Mouse (Mus musculus) liver, postnatal 0 days (tissue): ENCODE measurements at regions not wholly inside any gene's neighbourhood (a gene's known extent, or its start where the extent isn't known, plus 50 kb on each side); places are given as distances from the start of the nearest gene placed in this dataset.
A peak's percentile ranks its signal among the peaks of the same experiment; 100 is the strongest.

Experiments used
- ATAC-seq: fragments of 200-750 bp; cut with Nextera tagmentation; 2 replicates; pipeline ENCODE4 v1.8.0; 2017; ENCODE audit warnings: mild to moderate bottlenecking, moderate library complexity
- DNase-seq: peaks from one replicate; pipeline ENCODE4 v3.0.0-alpha.2; 2016
- H3K27ac ChIP-seq: fragments of 300-500 bp; sonication (generic); 2 replicates; pipeline ENCODE4 v1.5.1; 2014; ENCODE audit warnings: antibody characterized with exemption, moderate library complexity, mild to moderate bottlenecking, low read depth
- H3K27me3 ChIP-seq: fragments of 300-500 bp; sonication (generic); 2 replicates; pipeline ENCODE4 v1.6.1; 2014; ENCODE audit warnings: low read length, control low read depth, mixed read lengths; ENCODE audit not compliant: insufficient read depth
- H3K36me3 ChIP-seq: fragments of 300-500 bp; sonication (generic); replicated peaks from 2 replicates; pipeline ENCODE4 v1.6.1; 2014; ENCODE audit warnings: mild to moderate bottlenecking, control low read depth, low read length, moderate library complexity, mixed read lengths; ENCODE audit not compliant: insufficient read depth
- H3K4me1 ChIP-seq: fragments of 300-500 bp; sonication (generic); 2 replicates; pipeline ENCODE4 v1.6.1; 2014; ENCODE audit warnings: antibody characterized with exemption, mild to moderate bottlenecking, control low read depth; ENCODE audit not compliant: insufficient read depth
- H3K4me2 ChIP-seq: fragments of 300-500 bp; sonication (generic); 2 replicates; pipeline ENCODE4 v1.6.1; 2014; ENCODE audit warnings: low read depth, mild to moderate bottlenecking, low read length, moderate library complexity, mixed read lengths
- H3K4me3 ChIP-seq: fragments of 300-500 bp; sonication (generic); 2 replicates; pipeline ENCODE4 v1.5.1; 2014; ENCODE audit warnings: low read depth, low read length
- H3K9ac ChIP-seq: fragments of 300-500 bp; sonication (generic); replicated peaks from 2 replicates; pipeline ENCODE4 v1.6.1; 2014; ENCODE audit warnings: mild to moderate bottlenecking, moderate library complexity
- H3K9me3 ChIP-seq: fragments of 300-500 bp; sonication (generic); 2 replicates; pipeline ENCODE4 v1.6.1; 2016; ENCODE audit warnings: mild to moderate bottlenecking, control low read depth, low read length, mixed read lengths
- CTCF ChIP-seq: sonication (generic); IDR thresholded peaks from 2 replicates; pipeline ENCODE4 v1.5.1; 2016; ENCODE audit warnings: antibody characterized with exemption, low read depth
- EP300 ChIP-seq: IDR thresholded peaks from 2 replicates; pipeline ENCODE4 v1.6.1; 2016; ENCODE audit warnings: antibody characterized with exemption, low read depth, mild to moderate bottlenecking
- WGBS: fragments of 180-500 bp; shearing (Covaris S2); extraction: QIAGEN DNeasy Blood & Tissue Kit; methylation state at CpG from one replicate; pipeline ENCODE4 v1.1.7; 2014; ENCODE audit not compliant: insufficient replicate concordance; 5-methylcytosine and 5-hydroxymethylcytosine counted together

GRCm38 (mm10) chr8:8978969-8979368 lies 288.6 kb upstream of the Arglu1 start:
- TF ChIP-seq EP300 (no peak), CTCF (no peak)
- Histone ChIP-seq H3K4me1 (no peaks in the 10 kb centered on the region), H3K9me3 (no peaks in the 10 kb centered on the region), H3K4me2 (no peak overlapping the region), H3K9ac (no peak overlapping the region), H3K27me3 (no peaks in the 10 kb centered on the region), H3K36me3 (no peaks in the 10 kb centered on the region), H3K27ac (no peak overlapping the region), H3K4me3 (no peak overlapping the region)
- 54% methylated on average over 1 of the region's 1 CpGs for WGBS
- DNase-seq (no peak), ATAC-seq (no peak)

- H3K36me3 ChIP-seq = no peaks in the 10 kb centered on the region
- ATAC-seq (no peak), DNase-seq (peak; percentile 4)
- no peak overlapping the region for H3K9ac ChIP-seq
- H3K4me2 ChIP-seq = no peak overlapping the region
- H3K4me1 ChIP-seq = no peaks in the 10 kb centered on the region
- 44% methylated on average over 6 of the region's 6 CpGs for WGBS
- no peaks in the 10 kb centered on the region for H3K27me3 ChIP-seq
- no peak overlapping the region for H3K27ac ChIP-seq
- no peak overlapping the region for H3K4me3 ChIP-seq
- TF ChIP-seq EP300 (no peak), CTCF (no peak)
- H3K9me3 ChIP-seq = no peaks in the 10 kb centered on the region
Measured at GRCm38 (mm10) chr8:8973769-8974168, 283.4 kb upstream of the Arglu1 start.

- TF ChIP-seq CTCF (no peak), EP300 (no peak)
- DNase-seq = no peak
- Histone ChIP-seq H3K36me3 (no peaks in the 10 kb centered on the region), H3K4me1 (no peaks in the 10 kb centered on the region), H3K27ac (no peak overlapping the region), H3K9me3 (no peaks in the 10 kb centered on the region), H3K4me3 (no peak overlapping the region), H3K4me2 (no peak overlapping the region), H3K9ac (no peak overlapping the region), H3K27me3 (no peaks in the 10 kb centered on the region)
- no peak for ATAC-seq
- 32% methylated on average over 6 of the region's 6 CpGs for WGBS
Measured at GRCm38 (mm10) chr8:8973334-8973733, 283.0 kb upstream of the Arglu1 start.

- Histone ChIP-seq H3K4me1 (no peaks in the 10 kb centered on the region), H3K4me3 (no peak overlapping the region), H3K27ac (no peak overlapping the region), H3K27me3 (no peaks in the 10 kb centered on the region), H3K9ac (no peak overlapping the region), H3K4me2 (no peak overlapping the region), H3K36me3 (no peaks in the 10 kb centered on the region), H3K9me3 (no peaks in the 10 kb centered on the region)
- DNase-seq (no peak), ATAC-seq (no peak)
- no peak for TF ChIP-seq EP300
- WGBS = 52% methylated on average over 5 of the region's 5 CpGs
Measured at GRCm38 (mm10) chr8:8970776-8971175, 280.5 kb upstream of the Arglu1 start.

GRCm38 (mm10) chr8:8970346-8970745 lies 280.0 kb upstream of the Arglu1 start:
- Histone ChIP-seq H3K4me2 (no peak overlapping the region), H3K36me3 (no peaks in the 10 kb centered on the region), H3K27me3 (no peaks in the 10 kb centered on the region), H3K4me1 (no peaks in the 10 kb centered on the region), H3K9me3 (no peaks in the 10 kb centered on the region), H3K9ac (no peak overlapping the region), H3K27ac (no peak overlapping the region), H3K4me3 (no peak overlapping the region)
- WGBS = 70% methylated on average over 5 of the region's 5 CpGs
- no peak for DNase-seq
- no peak for ATAC-seq
- TF ChIP-seq CTCF = no peak
- no peak for TF ChIP-seq EP300

GRCm38 (mm10) chr8:8969112-8969950 lies 279.0 kb upstream of the Arglu1 start:
- DNase-seq (no peak), ATAC-seq (no peak)
- H3K27me3 ChIP-seq = no peaks in the 10 kb centered on the region
- no peak for TF ChIP-seq EP300
- TF ChIP-seq CTCF = no peak
- no peak overlapping the region for H3K4me3 ChIP-seq
- H3K27ac ChIP-seq = no peak overlapping the region
- no peak overlapping the region for H3K4me2 ChIP-seq
- H3K9ac ChIP-seq = no peak overlapping the region
- H3K4me1 ChIP-seq = no peaks in the 10 kb centered on the region
- H3K36me3 ChIP-seq = no peaks in the 10 kb centered on the region
- 76% methylated on average over 21 of the region's 21 CpGs for WGBS
- H3K9me3 ChIP-seq = no peaks in the 10 kb centered on the region
